In genomic region chr16:36639812-36640504, GRCm38 (mm10) we compare ENCODE assay signal across 30 mouse cellular contexts. TPM values are rescaled to one million over a fixed set of nuclear protein-coding genes. Genes with fewer than 3 reads are reported as not detected.
"Had no signal": no experiment of that assay in that cellular context is flagged by ENCODE, and none has a peak within 500 bp of the region (broad histone marks: within the 10 kb centered on the region; RNA-seq: fewer than 3 reads in every experiment).

No protein-coding gene starts in this region.

- H3K27ac ChIP-seq: embryonic facial prominence, embryonic 10.5 days; embryonic facial prominence, embryonic 12.5 days; embryonic facial prominence, embryonic 13.5 days; embryonic facial prominence, embryonic 15.5 days; forebrain, embryonic 10.5 days; forebrain, embryonic 12.5 days; forebrain, embryonic 13.5 days; forebrain, embryonic 15.5 days; gastrocnemius, adult 2 months; heart, adult 2 months had no signal

- DNase-seq: cerebellum, adult 8-10 months; cerebellum, adult 9-10 months; cerebellum, adult 9-11 months; cerebellum, postnatal 10 days; cerebellum, postnatal 14 days; cerebellum, postnatal 25 days; cerebellum, postnatal 36 days; embryo, embryonic 11 days; forebrain, postnatal 0 days; gastrocnemius, adult 2 months; gastrocnemius, postnatal 10 days; gastrocnemius, postnatal 14 days; gastrocnemius, postnatal 25 days; gastrocnemius, postnatal 36 days; heart, adult 18-20 months; heart, adult 2 months had no signal

- ATAC-seq: forebrain, embryonic 13.5 days; forebrain, embryonic 14.5 days; forebrain, embryonic 15.5 days; forebrain, embryonic 16.5 days; forebrain, postnatal 0 days had no signal

- H3K9ac ChIP-seq: embryonic facial prominence, embryonic 12.5 days; embryonic facial prominence, embryonic 13.5 days; embryonic facial prominence, embryonic 15.5 days; forebrain, embryonic 12.5 days; forebrain, embryonic 13.5 days; forebrain, embryonic 15.5 days; forebrain, postnatal 0 days had no signal

- H3K36me3 ChIP-seq: embryonic facial prominence, embryonic 10.5 days; embryonic facial prominence, embryonic 12.5 days; embryonic facial prominence, embryonic 13.5 days; embryonic facial prominence, embryonic 15.5 days; forebrain, embryonic 10.5 days; forebrain, embryonic 12.5 days; forebrain, embryonic 15.5 days had no signal

- H3K27me3 ChIP-seq: embryonic facial prominence, embryonic 12.5 days; embryonic facial prominence, embryonic 13.5 days; embryonic facial prominence, embryonic 15.5 days; forebrain, embryonic 12.5 days; forebrain, embryonic 13.5 days; forebrain, embryonic 15.5 days had no signal

- H3K4me1 ChIP-seq: embryonic facial prominence, embryonic 10.5 days; embryonic facial prominence, embryonic 12.5 days; embryonic facial prominence, embryonic 13.5 days; embryonic facial prominence, embryonic 15.5 days; forebrain, embryonic 10.5 days; forebrain, embryonic 12.5 days; forebrain, embryonic 13.5 days; forebrain, embryonic 15.5 days had no signal

- H3K9me3 ChIP-seq: embryonic facial prominence, embryonic 10.5 days; embryonic facial prominence, embryonic 12.5 days; embryonic facial prominence, embryonic 13.5 days; embryonic facial prominence, embryonic 15.5 days; forebrain, embryonic 10.5 days; forebrain, embryonic 12.5 days; forebrain, embryonic 15.5 days had no signal

- H3K4me3 ChIP-seq: embryonic facial prominence, embryonic 10.5 days; embryonic facial prominence, embryonic 12.5 days; embryonic facial prominence, embryonic 13.5 days; embryonic facial prominence, embryonic 15.5 days; erythroblast, embryonic 14.5 days; forebrain, embryonic 10.5 days; forebrain, embryonic 12.5 days; forebrain, embryonic 13.5 days; forebrain, embryonic 15.5 days; gastrocnemius, adult 2 months; heart, adult 2 months had no signal

- H3K4me2 ChIP-seq: embryonic facial prominence, embryonic 12.5 days; embryonic facial prominence, embryonic 13.5 days; embryonic facial prominence, embryonic 15.5 days; forebrain, embryonic 12.5 days; forebrain, embryonic 13.5 days; forebrain, embryonic 15.5 days had no signal

RNA-seq across cellular contexts. Expression of gene Cd86, which starts 25.9 kb away (rescaled TPM):
- polyA plus RNA-seq: erythroblast, embryonic 14.5 days had no signal

RNA-seq across cellular contexts. Expression of gene Ildr1, which starts 53.8 kb away (rescaled TPM):
- total RNA-seq: common myeloid progenitor, adult 5-6 weeks; gastrocnemius, postnatal 36 days; gastrocnemius, postnatal 4 days; granulocyte monocyte progenitor cell, adult 5-6 weeks; heart, adult 2 months had no signal
- polyA plus RNA-seq: erythroblast, embryonic 14.5 days; forebrain, embryonic 13.5 days; forebrain, embryonic 14.5 days had no signal
